Mouse (Mus musculus): ENCODE results near the gene Tmem217. TPM values are rescaled to one million over a fixed set of nuclear protein-coding genes. Genes with fewer than 3 reads are reported as not detected.

Gene Tmem217
- not detected in 2 replicates for total RNA-seq (2015; ENCODE audit: low replicate concordance)
- not detected in 2 replicates for total RNA-seq (2017; ENCODE audit: low replicate concordance)

DNA sequence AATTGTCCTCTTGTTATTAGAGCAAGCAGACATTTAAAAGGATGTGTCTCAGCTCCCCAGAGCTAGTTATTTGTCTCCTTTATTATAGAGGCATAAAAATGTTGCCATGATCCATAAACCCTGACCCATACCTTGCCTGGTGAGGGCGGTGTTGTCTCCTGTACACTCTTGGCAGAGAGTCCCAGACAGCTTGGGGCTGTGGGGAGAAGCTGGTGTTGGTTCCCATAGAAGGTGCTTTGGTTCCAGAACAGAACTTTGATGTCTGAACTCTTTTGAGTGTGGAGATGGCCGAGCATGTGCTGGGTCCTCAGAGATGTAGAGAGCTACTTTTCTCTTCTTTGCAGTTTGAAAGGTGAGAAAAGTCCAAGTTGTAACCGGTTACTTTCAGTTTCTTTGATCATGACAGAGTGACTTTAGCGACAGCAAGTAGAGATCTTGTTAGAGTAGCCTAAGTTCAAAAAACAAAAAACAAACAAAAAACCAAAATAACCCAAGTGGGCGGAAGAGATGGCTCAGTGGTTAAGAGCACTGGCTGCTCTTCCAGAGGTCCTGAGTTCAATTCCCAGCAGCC is at the start of gene Tmem217:
Gene Tmem217, minus strand, starts transcription at position 224 of the 571 bp plus-strand sequence.
- ATAC-seq (replicated peaks; ENCODE audit: low FRiP score, poor library complexity, severe bottlenecking) = no peak

DNA sequence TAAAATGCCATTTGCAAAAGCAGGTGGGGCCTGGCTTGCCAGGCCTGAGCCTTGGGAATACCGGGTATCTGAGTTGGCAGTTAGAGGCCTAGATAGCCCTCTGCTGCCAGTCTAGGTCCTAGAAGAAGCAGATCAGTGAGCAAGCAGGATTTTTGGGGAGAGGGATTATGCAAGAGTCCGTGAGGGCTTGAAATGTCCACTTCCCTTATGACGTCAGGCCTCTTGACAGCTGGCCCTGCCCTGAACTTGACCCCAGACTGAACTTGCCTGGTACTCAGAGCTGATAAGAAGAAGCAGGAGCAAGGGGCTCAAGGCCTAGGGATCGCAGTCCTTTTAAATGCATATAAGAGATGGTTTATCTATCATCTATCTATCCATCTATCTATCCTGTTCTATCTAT is 49.2 kb upstream of the Tmem217 start:
- ATAC-seq (replicated peaks; ENCODE audit: low FRiP score, poor library complexity, severe bottlenecking) = no peak

DNA sequence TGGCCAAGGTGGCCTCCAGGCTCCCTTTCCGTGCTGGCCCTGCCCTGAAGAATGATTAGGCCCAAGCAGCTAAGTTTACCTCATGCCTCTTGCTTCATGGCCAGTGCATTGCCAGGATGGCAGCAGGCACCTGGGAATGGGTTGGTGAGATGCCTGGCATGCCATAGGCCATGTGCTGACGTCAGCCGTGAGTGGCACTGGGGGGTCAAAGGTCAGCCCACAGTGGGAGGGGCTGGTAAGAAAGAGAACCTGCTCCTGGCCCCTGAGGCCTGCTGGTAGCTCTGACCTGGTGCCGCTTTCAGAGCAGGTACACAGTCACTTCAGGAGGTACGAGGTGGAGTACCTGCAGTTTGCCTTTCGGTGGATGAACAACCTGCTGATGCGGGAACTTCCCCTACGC is 47.4 kb upstream of the Tmem217 start:
- ATAC-seq (replicated peaks; ENCODE audit: low FRiP score, poor library complexity, severe bottlenecking) = no peak

DNA sequence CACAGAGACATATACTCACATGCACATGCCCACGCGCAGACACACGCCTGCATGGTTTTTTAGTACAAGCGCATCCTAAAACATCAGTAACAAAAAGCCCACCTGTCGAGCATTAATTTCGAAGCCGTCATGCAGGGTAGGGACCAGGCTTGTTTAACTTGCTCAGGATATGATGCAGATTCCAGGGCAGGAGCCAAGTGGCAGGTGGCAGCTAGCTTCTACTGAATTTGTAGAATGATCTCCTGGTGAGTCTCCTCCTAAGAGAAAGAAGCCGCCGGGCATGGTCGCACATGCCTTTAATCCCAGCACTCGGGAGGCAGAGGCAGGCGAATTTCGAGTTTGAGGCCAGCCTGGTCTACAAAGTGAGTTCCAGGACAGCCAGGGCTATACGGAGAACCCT is 46.9 kb upstream of the Tmem217 start:
- no peak for ATAC-seq (replicated peaks; ENCODE audit: low FRiP score, poor library complexity, severe bottlenecking)

GRCm38 (mm10) chr17:29596771-29597132 is 44.6 kb upstream of the Tmem217 start:
- no peak for ATAC-seq (replicated peaks; ENCODE audit: low FRiP score, poor library complexity, severe bottlenecking)

- no peak for ATAC-seq (replicated peaks; ENCODE audit: low FRiP score, poor library complexity, severe bottlenecking)
Measured at GRCm38 (mm10) chr17:29595891-29596770, 43.9 kb upstream of the Tmem217 start.

GRCm38 (mm10) chr17:29589221-29589898 is 37.2 kb upstream of the Tmem217 start:
- no peak for ATAC-seq (replicated peaks; ENCODE audit: low FRiP score, poor library complexity, severe bottlenecking)

DNA sequence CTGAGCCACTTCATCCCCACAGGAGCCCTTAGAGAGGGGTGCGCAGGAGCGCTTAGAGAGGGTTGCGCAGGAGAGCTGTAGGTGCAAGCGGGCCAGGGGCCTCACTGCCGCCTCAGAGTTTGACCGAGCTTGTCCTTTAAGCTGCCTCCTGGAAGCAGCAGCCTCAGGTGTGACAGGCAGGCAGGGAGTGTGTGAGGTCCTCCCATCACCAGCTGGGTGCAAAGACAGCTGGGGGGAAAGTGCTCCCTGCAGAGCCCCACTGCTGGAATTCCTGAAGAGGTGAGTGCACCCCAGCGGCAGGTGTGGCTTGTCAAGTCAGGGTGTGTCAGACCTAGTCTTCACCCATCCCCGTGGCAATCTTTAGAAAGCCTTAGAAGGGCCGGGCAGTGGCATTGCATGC is 34.7 kb upstream of the Tmem217 start:
- ATAC-seq (replicated peaks; ENCODE audit: low FRiP score, poor library complexity, severe bottlenecking) = no peak

GRCm38 (mm10) chr17:29585446-29585845 is 33.3 kb upstream of the Tmem217 start:
- no peak for ATAC-seq (replicated peaks; ENCODE audit: low FRiP score, poor library complexity, severe bottlenecking)

GRCm38 (mm10) chr17:29584737-29585136 is 32.6 kb upstream of the Tmem217 start:
- no peak for ATAC-seq (replicated peaks; ENCODE audit: low FRiP score, poor library complexity, severe bottlenecking)

- ATAC-seq (replicated peaks; ENCODE audit: low FRiP score, poor library complexity, severe bottlenecking) = no peak
Measured at GRCm38 (mm10) chr17:29584306-29584705, 32.1 kb upstream of the Tmem217 start.

DNA sequence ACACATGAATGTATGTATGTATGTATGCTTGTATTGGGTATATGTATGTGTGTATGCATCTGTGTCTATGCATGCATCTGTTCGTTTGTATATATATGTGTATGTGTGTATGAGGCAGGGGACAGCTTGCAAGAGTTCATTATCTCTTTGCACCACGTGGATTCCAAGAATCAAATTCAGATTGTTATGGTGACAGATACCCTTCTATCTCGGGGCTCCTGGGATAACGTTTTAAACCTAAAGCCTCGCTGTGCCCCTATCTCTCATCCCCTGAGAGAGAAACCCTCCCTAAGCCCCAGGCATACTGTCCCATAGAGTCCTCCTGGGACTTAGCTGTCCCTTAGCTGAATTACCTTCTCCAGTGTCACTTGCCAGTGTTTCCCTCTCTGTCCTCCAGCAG is 31.4 kb upstream of the Tmem217 start:
- no peak for ATAC-seq (replicated peaks; ENCODE audit: low FRiP score, poor library complexity, severe bottlenecking)

DNA sequence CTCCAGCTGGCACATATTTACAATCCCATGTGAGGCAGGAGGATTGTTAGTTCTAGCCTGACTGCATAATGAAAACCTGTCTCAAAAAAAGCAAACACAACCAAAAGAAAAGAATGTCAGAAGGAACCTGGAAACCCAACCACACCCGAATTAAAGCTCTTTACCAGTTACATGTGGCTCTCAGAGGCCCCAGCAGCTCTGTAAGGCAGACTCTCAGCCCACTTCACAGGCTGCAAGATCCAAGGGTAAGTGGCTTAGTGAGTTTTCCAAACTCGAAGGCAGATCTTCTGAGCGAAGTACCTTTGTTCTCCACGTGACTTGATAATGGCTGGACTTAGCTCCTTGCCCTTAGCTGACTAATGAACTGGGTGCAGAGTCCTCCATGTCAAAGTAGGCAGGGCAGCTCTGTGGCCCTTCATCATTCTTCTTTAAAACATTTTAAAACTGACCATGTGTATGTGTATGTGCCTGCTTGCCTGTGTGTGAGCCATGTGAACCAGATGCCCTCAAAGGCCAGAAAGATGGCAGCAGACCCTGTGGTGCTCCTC is 27.5 kb upstream of the Tmem217 start:
- no peak for ATAC-seq (replicated peaks; ENCODE audit: low FRiP score, poor library complexity, severe bottlenecking)

DNA sequence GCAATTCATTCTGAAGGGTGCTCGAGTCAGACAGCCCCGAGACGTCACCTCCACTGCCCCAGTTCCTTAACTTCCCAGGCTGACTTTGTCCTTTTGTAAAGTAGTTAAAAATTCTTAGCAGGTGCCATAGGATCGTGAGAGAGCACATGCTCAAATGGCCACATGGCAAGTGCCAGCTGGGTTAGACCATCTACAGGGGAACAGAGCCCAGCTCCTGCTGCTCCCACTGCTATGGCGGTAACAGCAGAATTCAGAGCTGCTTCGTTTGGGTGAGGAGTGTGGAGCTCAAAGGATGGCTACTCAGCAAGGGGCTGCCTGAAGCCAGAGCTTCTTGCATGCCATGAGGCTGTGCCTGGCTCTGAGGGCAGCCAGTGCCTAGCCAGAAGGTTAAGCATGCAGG is 17.6 kb upstream of the Tmem217 start:
- ATAC-seq (replicated peaks; ENCODE audit: low FRiP score, poor library complexity, severe bottlenecking) = no peak

- no peak for ATAC-seq (replicated peaks; ENCODE audit: low FRiP score, poor library complexity, severe bottlenecking)
Measured at GRCm38 (mm10) chr17:29568435-29568834, 16.2 kb upstream of the Tmem217 start.

- ATAC-seq (replicated peaks; ENCODE audit: low FRiP score, poor library complexity, severe bottlenecking) = no peak
Measured at GRCm38 (mm10) chr17:29565521-29565920, 13.3 kb upstream of the Tmem217 start.

- ATAC-seq (replicated peaks; ENCODE audit: low FRiP score, poor library complexity, severe bottlenecking) = no peak
Measured at GRCm38 (mm10) chr17:29558476-29558875, 6.3 kb upstream of the Tmem217 start.

- no peak for ATAC-seq (replicated peaks; ENCODE audit: low FRiP score, poor library complexity, severe bottlenecking)
Measured at GRCm38 (mm10) chr17:29556893-29557292, 4.7 kb upstream of the Tmem217 start.

- ATAC-seq (replicated peaks; ENCODE audit: low FRiP score, poor library complexity, severe bottlenecking) = no peak
Measured at GRCm38 (mm10) chr17:29556456-29556855, 4.3 kb upstream of the Tmem217 start.

- ATAC-seq (replicated peaks; ENCODE audit: low FRiP score, poor library complexity, severe bottlenecking) = no peak
Measured at GRCm38 (mm10) chr17:29554176-29554575, 2.0 kb upstream of the Tmem217 start.

- ATAC-seq (replicated peaks; ENCODE audit: low FRiP score, poor library complexity, severe bottlenecking) = no peak
Measured at GRCm38 (mm10) chr17:29551019-29551418, 1.2 kb downstream of the Tmem217 start.
